19 mouse cellular contexts compared by ENCODE assay signal in genomic region chr13:75975629-75976028, GRCm38 (mm10). TPM values are rescaled to one million over a fixed set of nuclear protein-coding genes. Genes with fewer than 3 reads are reported as not detected.
"Had no signal": no experiment of that assay in that cellular context is flagged by ENCODE, and none has a peak within 500 bp of the region (broad histone marks: within the 10 kb centered on the region; RNA-seq: fewer than 3 reads in every experiment).

No protein-coding gene starts in this region.

- H3K36me3 ChIP-seq: limb, embryonic 13.5 days; midbrain, embryonic 12.5 days; neural tube, embryonic 15.5 days; stomach, embryonic 15.5 days had no signal

- H3K9me3 ChIP-seq: limb, embryonic 13.5 days; midbrain, embryonic 12.5 days; neural tube, embryonic 15.5 days; stomach, embryonic 15.5 days had no signal

- H3K4me3 ChIP-seq: layer of hippocampus, adult 2 months; limb, embryonic 13.5 days; megakaryocyte, embryonic 14.5 days; midbrain, embryonic 12.5 days; myocyte; neural tube, embryonic 15.5 days; stomach, embryonic 15.5 days had no signal

- H3K27me3 ChIP-seq: limb, embryonic 13.5 days; midbrain, embryonic 12.5 days; neural tube, embryonic 15.5 days; stomach, embryonic 15.5 days had no signal

- H3K27ac ChIP-seq: layer of hippocampus, adult 2 months; limb, embryonic 13.5 days; midbrain, embryonic 12.5 days; neural tube, embryonic 15.5 days; stomach, embryonic 15.5 days had no signal

- H3K9ac ChIP-seq: limb, embryonic 13.5 days; lung, embryonic 14.5 days; midbrain, embryonic 12.5 days; neural tube, embryonic 15.5 days; stomach, embryonic 15.5 days had no signal

- DNase-seq: kidney, adult 18-20 months; kidney, postnatal 10 days; kidney, postnatal 4 days; lung, embryonic 14.5 days; lung, postnatal 10 days; lung, postnatal 4 days; right cerebral cortex, postnatal 4 days; thymus, adult 2 months; thymus, postnatal 25 days had no signal

- H3K4me1 ChIP-seq: limb, embryonic 13.5 days; midbrain, embryonic 12.5 days; neural tube, embryonic 15.5 days; stomach, embryonic 15.5 days had no signal

- H3K4me2 ChIP-seq: limb, embryonic 13.5 days; liver, embryonic 11.5 days; lung, embryonic 14.5 days; midbrain, embryonic 12.5 days; neural tube, embryonic 15.5 days; stomach, embryonic 15.5 days had no signal

RNA-seq across cellular contexts. Expression of gene Spata9, which starts 8.7 kb away (rescaled TPM):
- polyA plus RNA-seq: spleen, adult 2 months; thymus, adult 2 months; urinary bladder, adult 2 months had no signal
